Mouse (Mus musculus): Measurements from ENCODE around the gene Arxes2. TPM values are rescaled to one million over a fixed set of nuclear protein-coding genes. Genes with fewer than 3 reads are reported as not detected.
"Not testable (repeated sequence)": the region's sequence is repeated elsewhere in the genome, so short reads cannot be mapped to it uniquely, and the experiment has no call there.

Gene Arxes2
- polyA plus RNA-seq, 1 experiment: 10.2 TPM

DNA sequence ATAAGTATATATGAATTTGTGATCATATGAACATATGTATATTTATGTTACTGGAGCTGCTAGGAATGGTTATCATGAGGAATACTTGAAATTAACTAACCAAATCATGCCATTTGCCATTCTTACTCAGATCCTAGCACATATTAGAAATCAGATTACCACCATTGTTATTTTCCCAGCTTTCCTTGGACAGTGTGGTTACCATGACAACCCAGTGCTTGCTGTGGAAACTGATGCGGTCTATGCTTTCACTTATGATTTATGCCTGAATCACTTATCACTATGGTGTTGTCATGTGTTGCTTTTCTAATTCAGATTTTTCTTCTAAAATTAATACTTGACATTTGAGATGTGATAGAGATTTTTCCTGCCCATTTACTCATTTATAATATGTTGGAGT is 36.7 kb downstream of the Arxes2 start:
- DNase-seq: no peak
- Histone ChIP-seq H3K4me3 (replicated peaks; ENCODE audit: extremely low read depth, low read depth, low read length) (no peak overlapping the region), H3K4me1 (ENCODE audit: control insufficient read depth, insufficient read depth, low read length) (no peaks in the 10 kb centered on the region)
- 64% methylated on average over 1 of the region's 1 CpGs for WGBS
- no peak for TF ChIP-seq CTCF (IDR thresholded peaks at IDR 0.05; ENCODE audit: insufficient read depth, low read length)
- TF ChIP-seq POLR2A (IDR thresholded peaks at IDR 0.05; ENCODE audit: borderline replicate concordance, extremely low read depth, low read depth, low read length): no peak

- not testable (repeated sequence) for H3K4me3 ChIP-seq (replicated peaks; ENCODE audit: extremely low read depth, low read depth, low read length); H3K4me1 ChIP-seq (ENCODE audit: control insufficient read depth, insufficient read depth, low read length); DNase-seq
- 24% methylated on average over 18 of the region's 49 CpGs for WGBS
Measured at GRCm38 (mm10) chrX:136032799-136033763, 39.5 kb downstream of the Arxes2 start, which contains the start of gene Arxes1. Gene Arxes1 (plus strand): TSS chrX:136033367.

- TF ChIP-seq POLR2A (IDR thresholded peaks at IDR 0.05; ENCODE audit: borderline replicate concordance, extremely low read depth, low read depth, low read length) (no peak), CTCF (IDR thresholded peaks at IDR 0.05; ENCODE audit: insufficient read depth, low read length) (no peak)
- H3K4me1 ChIP-seq (ENCODE audit: control insufficient read depth, insufficient read depth, low read length): no peaks in the 10 kb centered on the region
- DNase-seq: no peak
- H3K4me3 ChIP-seq (replicated peaks; ENCODE audit: extremely low read depth, low read depth, low read length): no peak overlapping the region
- WGBS: 87% methylated on average over 1 of the region's 1 CpGs
Measured at GRCm38 (mm10) chrX:136043726-136044125, 50.1 kb downstream of the Arxes2 start.

Other genes with a start within 250 kb of the Arxes2 start
- 2.6 TPM in 2 replicates for gene Bhlhb9, start 196.2 kb upstream of the Arxes2 start, polyA plus RNA-seq (2012; rRNA removed)
- gene Gprasp2, start 154.8 kb upstream of the Arxes2 start, polyA plus RNA-seq (2012; rRNA removed): 1.5 and 1.7 TPM in 2 replicates
- 1.1 and 1.8 TPM in 2 replicates for gene Arxes1, start 39.5 kb downstream of the Arxes2 start, polyA plus RNA-seq (2012; rRNA removed)
- 18.6 and 23.7 TPM in 2 replicates for gene Bex2, start 74.4 kb downstream of the Arxes2 start, polyA plus RNA-seq (2012; rRNA removed)
- 0.04 and 0.06 TPM in 2 replicates for gene Nxf3, start 91.4 kb downstream of the Arxes2 start, polyA plus RNA-seq (2012; rRNA removed)
- 10.8 and 12.0 TPM in 2 replicates for gene Bex4, start 145.2 kb downstream of the Arxes2 start, polyA plus RNA-seq (2012; rRNA removed)
- 4.5 and 11.4 TPM in 2 replicates for gene Tceal8, start 178.5 kb downstream of the Arxes2 start, polyA plus RNA-seq (2012; rRNA removed)
- 0.11 TPM in 2 replicates for gene Tceal5, start 210.1 kb downstream of the Arxes2 start, polyA plus RNA-seq (2012; rRNA removed)
- not detected in 2 replicates for gene Tceal7, start 221.0 kb downstream of the Arxes2 start, polyA plus RNA-seq (2012; rRNA removed)
- 3.0 and 3.4 TPM in 2 replicates for gene Bex1, start 221.7 kb downstream of the Arxes2 start, polyA plus RNA-seq (2012; rRNA removed)